In genomic region chr19:56076128-56076527, GRCm38 (mm10) we compare ENCODE assay signal across 19 mouse cellular contexts.
"Had no signal": no experiment of that assay in that cellular context is flagged by ENCODE, and none has a peak within 500 bp of the region (broad histone marks: within the 10 kb centered on the region; RNA-seq: fewer than 3 reads in every experiment).

No protein-coding gene starts in this region.

- H3K9ac ChIP-seq: liver, embryonic 14.5 days; liver, postnatal 0 days; lung, embryonic 14.5 days; midbrain, embryonic 12.5 days; midbrain, embryonic 15.5 days; neural tube, embryonic 12.5 days; neural tube, embryonic 15.5 days; stomach, embryonic 15.5 days had no signal

- H3K4me1 ChIP-seq: midbrain, embryonic 15.5 days; neural tube, embryonic 15.5 days; stomach, embryonic 15.5 days had no signal

- H3K4me3 ChIP-seq: midbrain, embryonic 12.5 days; midbrain, embryonic 15.5 days; neural tube, embryonic 12.5 days; neural tube, embryonic 15.5 days; stomach, embryonic 15.5 days had no signal

- H3K27ac ChIP-seq: liver, embryonic 14.5 days; macrophage; midbrain, embryonic 12.5 days; midbrain, embryonic 15.5 days; neural tube, embryonic 12.5 days; neural tube, embryonic 15.5 days; stomach, embryonic 15.5 days had no signal

- H3K9me3 ChIP-seq: midbrain, embryonic 12.5 days; midbrain, embryonic 15.5 days; neural tube, embryonic 12.5 days; neural tube, embryonic 15.5 days; stomach, embryonic 15.5 days had no signal

- DNase-seq: kidney, adult 2 months; kidney, postnatal 10 days; kidney, postnatal 36 days; liver, postnatal 0 days; lung, embryonic 14.5 days; right cerebral cortex, adult 18-20 months; right cerebral cortex, postnatal 14 days; right cerebral cortex, postnatal 4 days; spleen, adult 18-20 months; thymus, postnatal 25 days had no signal

- H3K27me3 ChIP-seq: midbrain, embryonic 15.5 days; neural tube, embryonic 15.5 days had no signal

- H3K36me3 ChIP-seq: midbrain, embryonic 12.5 days; midbrain, embryonic 15.5 days; neural tube, embryonic 12.5 days; neural tube, embryonic 15.5 days; stomach, embryonic 15.5 days had no signal

- ATAC-seq: liver, postnatal 0 days; lung, postnatal 0 days; midbrain, embryonic 15.5 days had no signal

- H3K4me2 ChIP-seq: liver, embryonic 11.5 days; lung, embryonic 14.5 days; midbrain, embryonic 12.5 days; midbrain, embryonic 15.5 days; neural tube, embryonic 12.5 days; neural tube, embryonic 15.5 days; stomach, embryonic 15.5 days had no signal
